Mouse (Mus musculus) heart, postnatal 4 days (tissue): ENCODE results near the gene 6030452D12Rik. TPM values are rescaled to one million over a fixed set of nuclear protein-coding genes. Genes with fewer than 3 reads are reported as not detected.

Experiments
- total RNA-seq, 2 experiments: library from RNA; stranded (reverse); gene quantifications; 2 replicates each; pipeline ENCODE4 v1.2.3; 2021

The 6030452D12Rik gene
- total RNA-seq, 2 experiments from 2014 or later, result not detected

Other genes starting within 250 kb of the 6030452D12Rik start
- 1 to 10 TPM; 5.2 to 6.7 TPM for gene Smpd3, start 162.5 kb upstream of the 6030452D12Rik start, total RNA-seq
- 10 to 100 TPM; 12.4 to 13.1 TPM for gene Zfp90, start 85.2 kb upstream of the 6030452D12Rik start, total RNA-seq
- 1 to 10 TPM; 8.1 to 9.0 TPM for gene Cdh3, start 10.4 kb downstream of the 6030452D12Rik start, total RNA-seq
- gene Gm10073, start 72.9 kb downstream of the 6030452D12Rik start, total RNA-seq, result 100 to 1,000 TPM; 125 to 128 TPM
- gene Cdh1, start 102.8 kb downstream of the 6030452D12Rik start, total RNA-seq, result under 1 TPM; 0.10 to 0.23 TPM
- 10 to 100 TPM; 10.4 to 10.5 TPM for gene Tango6, start 182.5 kb downstream of the 6030452D12Rik start, total RNA-seq